Mouse (Mus musculus) lung, adult 2 months (tissue): ENCODE measurements around the gene Samd11.

ENCODE experiments used
- CTCF ChIP-seq: fragments of 200-500 bp; IDR thresholded peaks from 2 replicates; pipeline ENCODE4 v1.5.1; 2011; ENCODE audit warnings: mild to moderate bottlenecking, low read length, control low read depth; ENCODE audit not compliant: insufficient read depth
- POLR2A ChIP-seq: fragments of 200-500 bp; IDR thresholded peaks from 2 replicates; pipeline ENCODE4 v1.6.1; 2011; ENCODE audit warnings: low read depth, mild to moderate bottlenecking, control low read depth, low read length, borderline replicate concordance; ENCODE audit errors: extremely low read depth

- TF ChIP-seq POLR2A (peak; percentile 76; the same call in 1 of the 2 replicates), CTCF (no peak)
Observed at GRCm38 (mm10) chr4:156235808-156236533, 19.5 kb downstream of the Samd11 start, which contains the start of gene Noc2l.
